Mouse (Mus musculus): ENCODE data around the gene Vmac. TPM values are rescaled to one million over a fixed set of nuclear protein-coding genes. Genes with fewer than 3 reads are reported as not detected.

The Vmac gene
- polyA plus RNA-seq, 1 experiment: 13.7 TPM

- Histone ChIP-seq H3K27ac (ENCODE audit: insufficient read depth, low read depth, low read length) (no peak overlapping the region), H3K4me1 (ENCODE audit: control insufficient read depth, insufficient read depth, low read length) (peaks cover 2% of the 10 kb centered on the region; the same call in 1 of the 2 replicates), H3K4me3 (ENCODE audit: insufficient read depth, low read length) (no peak overlapping the region)
- no peak for TF ChIP-seq POLR2A (IDR thresholded peaks at IDR 0.05; ENCODE audit: borderline replicate concordance, low read depth, low read length)
- no peak for TF ChIP-seq CTCF (IDR thresholded peaks at IDR 0.05; ENCODE audit: low read depth, low read length)
Observed at GRCm38 (mm10) chr17:56759261-56759660, 41.4 kb upstream of the Vmac start.

DNA sequence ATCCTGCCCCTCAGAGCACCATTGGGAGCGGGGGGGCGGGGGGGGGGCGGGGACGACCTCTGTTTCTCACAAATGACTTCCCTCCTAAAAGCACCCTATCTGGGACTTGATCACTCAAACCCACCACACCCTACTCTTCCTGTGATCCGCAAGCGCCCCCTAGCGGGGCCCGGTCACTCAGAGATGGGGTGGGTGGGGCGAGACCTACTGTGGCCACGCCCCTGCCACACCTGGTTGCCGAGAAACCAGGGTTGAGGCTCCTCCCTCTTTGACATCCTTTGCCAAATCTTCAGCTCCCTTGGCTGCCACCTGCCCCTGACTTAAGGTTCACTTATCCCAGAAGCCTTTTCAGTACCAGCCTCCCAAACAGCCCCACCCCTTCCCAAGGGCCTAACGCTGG is 40.3 kb upstream of the Vmac start:
- H3K4me3 ChIP-seq (ENCODE audit: insufficient read depth, low read length): no peak overlapping the region
- peaks cover 2% of the 10 kb centered on the region; the same call in 1 of the 2 replicates for H3K4me1 ChIP-seq (ENCODE audit: control insufficient read depth, insufficient read depth, low read length)
- TF ChIP-seq POLR2A (IDR thresholded peaks at IDR 0.05; ENCODE audit: borderline replicate concordance, low read depth, low read length) (no peak), CTCF (IDR thresholded peaks at IDR 0.05; ENCODE audit: low read depth, low read length) (peak; percentile 65)
- H3K27ac ChIP-seq (ENCODE audit: insufficient read depth, low read depth, low read length): no peak overlapping the region

- H3K27ac ChIP-seq (ENCODE audit: insufficient read depth, low read depth, low read length): no peak within 1 kb of the TSS
- TF ChIP-seq POLR2A (IDR thresholded peaks at IDR 0.05; ENCODE audit: borderline replicate concordance, low read depth, low read length): no peak
- TF ChIP-seq CTCF (IDR thresholded peaks at IDR 0.05; ENCODE audit: low read depth, low read length): no peak
Observed at GRCm38 (mm10) chr17:56757416-56758123, 39.7 kb upstream of the Vmac start, which contains the start of gene Nrtn. Nrtn (minus strand) TSS chr17:56757530.

DNA sequence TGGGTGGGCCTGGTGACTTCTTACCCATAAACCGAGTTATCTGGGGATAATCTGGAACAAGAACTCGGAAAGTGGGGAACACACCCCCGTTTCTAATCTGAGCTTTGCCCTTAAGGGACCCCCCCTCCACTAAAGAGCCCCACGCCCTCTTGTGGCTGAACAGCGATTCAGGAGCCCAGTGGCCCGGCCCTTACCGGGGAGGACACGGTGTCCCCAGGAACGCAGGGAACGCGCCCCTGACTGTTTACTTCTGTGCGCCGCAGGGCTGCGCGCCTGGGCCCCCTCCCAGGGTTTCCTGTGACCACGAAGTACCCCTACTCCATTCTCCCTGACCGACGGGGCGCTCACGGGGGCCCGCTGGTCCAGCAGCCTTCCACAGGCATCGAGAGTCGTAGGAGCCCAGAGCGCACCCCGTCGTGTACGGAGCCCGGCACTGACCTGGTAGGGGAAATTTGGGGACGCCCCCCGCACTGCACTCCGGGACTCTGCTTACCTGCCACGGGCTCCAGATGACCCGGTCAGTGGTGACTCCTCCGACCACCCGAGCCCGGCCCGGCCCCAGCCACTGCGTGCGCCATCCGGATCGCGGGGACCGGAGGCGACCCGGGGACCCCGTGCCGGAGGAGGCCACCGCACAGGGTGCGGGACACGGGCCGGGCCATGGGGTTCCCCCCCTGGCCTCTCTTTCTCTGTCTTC is 39.0 kb upstream of the Vmac start:
- no peak overlapping the region for H3K27ac ChIP-seq (ENCODE audit: insufficient read depth, low read depth, low read length)
- no peak for TF ChIP-seq POLR2A (IDR thresholded peaks at IDR 0.05; ENCODE audit: borderline replicate concordance, low read depth, low read length)
- TF ChIP-seq CTCF (IDR thresholded peaks at IDR 0.05; ENCODE audit: low read depth, low read length): peak; percentile 36; the same call in 1 of the 2 replicates
- H3K4me1 ChIP-seq (ENCODE audit: control insufficient read depth, insufficient read depth, low read length): no peaks in the 10 kb centered on the region
- peak overlapping the region; percentile 50 for H3K4me3 ChIP-seq (ENCODE audit: insufficient read depth, low read length)

More at GRCm38 (mm10) chr17:56757416-56758123, 39.7 kb upstream of the Vmac start, which contains the start of gene Nrtn:
- H3K4me1 ChIP-seq (ENCODE audit: control insufficient read depth, insufficient read depth, low read length): peaks cover 2% of the 10 kb centered on the region; the same call in 1 of the 2 replicates
- H3K4me3 ChIP-seq (ENCODE audit: insufficient read depth, low read length): peak within 1 kb of the TSS; percentile 50

DNA sequence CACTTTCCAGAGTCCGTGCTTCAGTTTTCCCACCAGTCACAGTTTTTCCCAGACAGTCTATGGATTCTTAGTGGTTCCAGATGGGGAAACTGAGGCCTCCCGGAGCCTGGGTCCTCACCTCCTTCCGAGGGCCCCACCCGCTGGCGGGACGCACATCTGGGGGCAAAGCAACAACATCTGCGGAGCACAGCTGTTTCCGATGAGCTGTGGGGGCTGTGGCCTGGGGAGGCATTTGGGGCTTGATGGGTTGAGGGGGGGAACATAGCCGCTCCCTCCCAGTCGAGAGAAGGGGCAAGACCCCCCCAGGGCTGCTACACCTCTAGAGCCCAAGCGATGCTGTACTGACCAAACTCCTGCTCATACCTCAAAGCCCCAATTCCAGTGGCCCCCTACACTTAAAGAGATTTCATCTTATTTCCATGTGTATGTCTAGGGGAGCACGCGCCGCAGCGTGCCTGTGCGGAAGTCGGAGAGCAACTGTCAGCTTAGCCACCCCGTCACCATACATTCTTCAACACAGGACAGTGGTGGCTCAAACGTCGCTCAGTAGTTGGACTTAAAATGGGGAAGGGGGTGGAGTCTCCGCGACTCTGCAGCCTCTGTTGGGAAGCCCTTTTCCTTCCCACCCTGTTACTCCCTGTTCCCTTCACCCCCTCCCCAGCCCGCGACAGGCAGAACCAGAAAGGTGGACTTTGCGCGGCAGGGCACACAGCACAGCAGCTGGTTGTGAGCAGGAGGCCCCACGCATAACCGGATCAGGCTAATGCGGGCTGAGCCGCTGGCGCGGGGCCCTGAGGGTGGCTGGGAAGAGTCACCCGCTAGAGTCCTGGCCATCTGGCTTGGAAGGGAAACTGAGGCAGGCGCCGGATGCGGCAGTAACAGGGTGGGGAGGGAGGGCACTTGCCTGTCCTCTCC is 36.7 kb upstream of the Vmac start:
- no peaks in the 10 kb centered on the region for H3K4me1 ChIP-seq (ENCODE audit: control insufficient read depth, insufficient read depth, low read length)

GRCm38 (mm10) chr17:56753452-56753851 is 35.6 kb upstream of the Vmac start:
- H3K4me3 ChIP-seq (ENCODE audit: insufficient read depth, low read length): no peak overlapping the region
- TF ChIP-seq CTCF (IDR thresholded peaks at IDR 0.05; ENCODE audit: low read depth, low read length) (no peak), POLR2A (IDR thresholded peaks at IDR 0.05; ENCODE audit: borderline replicate concordance, low read depth, low read length) (no peak)
- H3K27ac ChIP-seq (ENCODE audit: insufficient read depth, low read depth, low read length): no peak overlapping the region
- H3K4me1 ChIP-seq (ENCODE audit: control insufficient read depth, insufficient read depth, low read length): no peaks in the 10 kb centered on the region

More for the DNA sequence above, 36.7 kb upstream of the Vmac start:
- no peak overlapping the region for H3K27ac ChIP-seq (ENCODE audit: insufficient read depth, low read depth, low read length)
- TF ChIP-seq POLR2A (IDR thresholded peaks at IDR 0.05; ENCODE audit: borderline replicate concordance, low read depth, low read length) (no peak), CTCF (IDR thresholded peaks at IDR 0.05; ENCODE audit: low read depth, low read length) (no peak)
- peak overlapping the region; percentile 37 for H3K4me3 ChIP-seq (ENCODE audit: insufficient read depth, low read length)

DNA sequence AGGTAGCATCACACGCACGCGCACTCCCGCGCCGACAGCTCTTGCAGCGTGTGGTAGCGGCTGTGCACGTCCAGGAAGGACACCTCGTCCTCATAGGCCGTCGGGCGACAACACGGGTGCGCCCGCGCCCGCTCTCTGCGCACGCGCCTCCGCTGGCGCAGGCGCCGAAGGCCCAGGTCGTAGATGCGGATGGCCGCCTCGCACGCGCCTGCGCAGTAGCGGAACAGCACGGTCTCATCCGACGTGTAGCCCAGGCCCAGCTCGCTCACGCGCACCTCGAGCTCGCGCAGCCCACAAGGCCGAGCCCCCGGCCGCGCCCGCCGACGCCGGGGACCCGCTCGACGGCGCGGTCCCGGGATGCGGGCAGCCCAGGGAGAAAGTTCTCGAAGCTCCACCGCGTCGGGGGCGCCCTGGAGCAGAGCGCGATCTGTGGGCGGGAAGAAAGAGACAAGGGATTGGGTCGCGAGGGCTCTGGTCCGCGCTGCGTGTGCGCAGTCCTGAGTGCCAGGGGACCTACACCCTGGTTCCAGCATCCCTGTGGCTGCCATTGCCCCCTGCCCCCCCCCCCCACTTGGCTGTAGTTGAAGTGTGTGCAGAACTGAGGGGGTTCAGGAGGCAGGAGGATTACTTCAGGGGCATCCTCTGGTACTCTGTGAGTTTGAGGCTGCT is 33.7 kb upstream of the Vmac start:
- no peak for TF ChIP-seq POLR2A (IDR thresholded peaks at IDR 0.05; ENCODE audit: borderline replicate concordance, low read depth, low read length)
- TF ChIP-seq CTCF (IDR thresholded peaks at IDR 0.05; ENCODE audit: low read depth, low read length): no peak
- Histone ChIP-seq H3K4me3 (ENCODE audit: insufficient read depth, low read length) (no peak overlapping the region), H3K4me1 (ENCODE audit: control insufficient read depth, insufficient read depth, low read length) (no peaks in the 10 kb centered on the region), H3K27ac (ENCODE audit: insufficient read depth, low read depth, low read length) (no peak overlapping the region)

DNA sequence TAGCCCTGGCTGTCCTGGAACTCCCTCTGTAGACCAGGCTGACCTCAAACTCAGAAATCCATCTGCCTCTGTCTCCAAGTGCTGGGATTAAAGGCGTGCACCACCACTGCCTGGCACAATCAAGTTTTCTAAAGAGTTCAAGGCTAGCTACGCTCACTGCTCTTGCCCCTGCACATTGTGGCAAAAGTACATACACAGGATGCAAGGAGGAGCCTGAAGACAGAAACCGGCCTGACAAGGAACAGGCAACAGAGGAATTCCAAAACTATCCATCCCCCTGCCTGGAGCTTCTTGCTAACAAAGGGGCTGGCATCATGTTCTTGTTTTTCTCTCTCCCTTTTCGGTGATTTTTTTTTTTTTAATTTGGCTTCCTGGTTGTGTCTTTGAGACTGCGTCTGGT is 26.4 kb upstream of the Vmac start:
- Histone ChIP-seq H3K27ac (ENCODE audit: insufficient read depth, low read depth, low read length) (no peak overlapping the region), H3K4me3 (ENCODE audit: insufficient read depth, low read length) (no peak overlapping the region), H3K4me1 (ENCODE audit: control insufficient read depth, insufficient read depth, low read length) (no peaks in the 10 kb centered on the region)
- TF ChIP-seq CTCF (IDR thresholded peaks at IDR 0.05; ENCODE audit: low read depth, low read length) (no peak), POLR2A (IDR thresholded peaks at IDR 0.05; ENCODE audit: borderline replicate concordance, low read depth, low read length) (no peak)

GRCm38 (mm10) chr17:56740788-56741160 is 23.0 kb upstream of the Vmac start:
- H3K4me1 ChIP-seq (ENCODE audit: control insufficient read depth, insufficient read depth, low read length): no peaks in the 10 kb centered on the region
- H3K4me3 ChIP-seq (ENCODE audit: insufficient read depth, low read length): no peak overlapping the region
- TF ChIP-seq CTCF (IDR thresholded peaks at IDR 0.05; ENCODE audit: low read depth, low read length): no peak
- TF ChIP-seq POLR2A (IDR thresholded peaks at IDR 0.05; ENCODE audit: borderline replicate concordance, low read depth, low read length): no peak
- H3K27ac ChIP-seq (ENCODE audit: insufficient read depth, low read depth, low read length): no peak overlapping the region
